Mouse (Mus musculus): ENCODE data around the gene Gstm1. TPM values are rescaled to one million over a fixed set of nuclear protein-coding genes. Genes with fewer than 3 reads are reported as not detected.
"Not testable (repeated sequence)": the region's sequence is repeated elsewhere in the genome, so short reads cannot be mapped to it uniquely, and the experiment has no call there.

Gstm1 gene
- polyA plus RNA-seq, 1 experiment from 2014 or later: 42.5 TPM

DNA sequence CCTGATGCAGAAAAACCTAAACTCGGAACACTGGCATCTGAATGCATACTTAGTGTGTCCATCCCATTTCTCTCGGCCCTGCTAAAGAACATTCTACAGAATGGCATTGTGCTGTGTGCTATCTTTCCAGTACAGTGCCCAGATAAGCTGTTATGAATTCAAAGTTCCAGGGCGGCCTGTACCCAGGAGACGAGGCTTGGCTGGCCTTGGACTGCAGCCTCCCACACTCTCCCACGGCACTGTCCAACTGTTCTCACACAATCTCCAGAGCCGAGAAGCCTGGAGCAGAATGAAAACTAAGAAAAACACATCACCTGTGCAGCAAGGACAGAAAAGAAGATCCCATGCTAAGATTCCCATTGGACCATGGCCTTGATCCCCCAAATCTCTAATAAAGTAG lies 35.0 kb downstream of the Gstm1 start:
- Histone ChIP-seq H3K4me3 (ENCODE audit: low read depth, low read length) (no peak overlapping the region), H3K27me3 (ENCODE audit: insufficient read depth, low read length) (no peaks in the 10 kb centered on the region), H3K4me1 (ENCODE audit: insufficient read depth) (0 out of 2 replicates have a peak, but pooled peaks cover 3% of the 10 kb centered on the region), H3K9me3 (ENCODE audit: low read depth, low read length) (no peaks in the 10 kb centered on the region), H3K27ac (ENCODE audit: low read depth) (no peak overlapping the region), H3K4me2 (no peak overlapping the region), H3K36me3 (ENCODE audit: insufficient read depth) (no peaks in the 10 kb centered on the region), H3K9ac (no peak overlapping the region)
- no peak for TF ChIP-seq CTCF (IDR thresholded peaks at IDR 0.05; ENCODE audit: low read depth)
- ATAC-seq (ENCODE audit: insufficient read depth): no peak
- WGBS: 80% methylated on average over 6 of the region's 6 CpGs
- DNase-seq: no peak

DNA sequence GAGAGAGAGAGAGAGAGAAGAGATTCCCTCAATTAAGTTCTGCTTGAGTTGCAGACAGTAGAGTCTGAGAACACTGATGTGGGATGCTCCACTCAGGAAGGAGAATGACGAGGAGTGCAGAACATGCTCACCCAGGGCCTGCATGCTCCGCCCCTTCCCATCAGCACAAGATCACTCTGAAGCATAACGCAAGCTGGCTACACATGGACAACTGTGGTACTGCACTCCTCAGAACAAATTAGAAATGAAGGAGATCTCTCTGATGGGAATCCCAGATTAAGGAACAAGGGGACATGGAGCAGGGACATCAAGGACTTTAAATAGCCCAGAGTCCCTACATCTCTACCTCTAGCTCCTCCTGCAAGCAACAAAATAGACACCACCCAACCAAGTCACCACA lies 36.5 kb downstream of the Gstm1 start:
- H3K9ac ChIP-seq: no peak overlapping the region
- TF ChIP-seq CTCF (IDR thresholded peaks at IDR 0.05; ENCODE audit: low read depth): peak; percentile 17; the same call in 1 of the 2 replicates
- no peaks in the 10 kb centered on the region for H3K27me3 ChIP-seq (ENCODE audit: insufficient read depth, low read length)
- H3K4me1 ChIP-seq (ENCODE audit: insufficient read depth): no peaks in the 10 kb centered on the region
- H3K36me3 ChIP-seq (ENCODE audit: insufficient read depth): no peaks in the 10 kb centered on the region
- no peak overlapping the region for H3K27ac ChIP-seq (ENCODE audit: low read depth)
- no peaks in the 10 kb centered on the region for H3K9me3 ChIP-seq (ENCODE audit: low read depth, low read length)
- DNase-seq: no peak
- no peak overlapping the region for H3K4me2 ChIP-seq
- H3K4me3 ChIP-seq (ENCODE audit: low read depth, low read length): no peak overlapping the region
- ATAC-seq (ENCODE audit: insufficient read depth): no peak
- WGBS: 66% methylated on average over 3 of the region's 3 CpGs

GRCm38 (mm10) chr3:107977691-107978090 lies 40.1 kb downstream of the Gstm1 start:
- ATAC-seq (ENCODE audit: insufficient read depth): no peak
- Histone ChIP-seq H3K27me3 (ENCODE audit: insufficient read depth, low read length) (no peaks in the 10 kb centered on the region), H3K4me1 (ENCODE audit: insufficient read depth) (no peaks in the 10 kb centered on the region), H3K9ac (no peak overlapping the region), H3K9me3 (ENCODE audit: low read depth, low read length) (no peaks in the 10 kb centered on the region), H3K4me2 (no peak overlapping the region), H3K4me3 (ENCODE audit: low read depth, low read length) (no peak overlapping the region), H3K27ac (ENCODE audit: low read depth) (no peak overlapping the region), H3K36me3 (ENCODE audit: insufficient read depth) (no peaks in the 10 kb centered on the region)
- WGBS: 57% methylated on average over 3 of the region's 3 CpGs
- TF ChIP-seq CTCF (IDR thresholded peaks at IDR 0.05; ENCODE audit: low read depth): no peak
- no peak for DNase-seq

- ATAC-seq (ENCODE audit: insufficient read depth) (no peak), DNase-seq (no peak)
- Histone ChIP-seq H3K27ac (ENCODE audit: low read depth) (no peak overlapping the region), H3K9me3 (ENCODE audit: low read depth, low read length) (no peaks in the 10 kb centered on the region), H3K36me3 (ENCODE audit: insufficient read depth) (no peaks in the 10 kb centered on the region), H3K4me1 (ENCODE audit: insufficient read depth) (no peaks in the 10 kb centered on the region), H3K4me2 (no peak overlapping the region), H3K27me3 (ENCODE audit: insufficient read depth, low read length) (no peaks in the 10 kb centered on the region), H3K4me3 (ENCODE audit: low read depth, low read length) (no peak overlapping the region), H3K9ac (no peak overlapping the region)
- TF ChIP-seq CTCF (IDR thresholded peaks at IDR 0.05; ENCODE audit: low read depth): no peak
- WGBS: 91% methylated on average over 1 of the region's 1 CpGs
These were observed 43.5 kb downstream of the Gstm1 start for GRCm38 (mm10) chr3:107974237-107974636.

DNA sequence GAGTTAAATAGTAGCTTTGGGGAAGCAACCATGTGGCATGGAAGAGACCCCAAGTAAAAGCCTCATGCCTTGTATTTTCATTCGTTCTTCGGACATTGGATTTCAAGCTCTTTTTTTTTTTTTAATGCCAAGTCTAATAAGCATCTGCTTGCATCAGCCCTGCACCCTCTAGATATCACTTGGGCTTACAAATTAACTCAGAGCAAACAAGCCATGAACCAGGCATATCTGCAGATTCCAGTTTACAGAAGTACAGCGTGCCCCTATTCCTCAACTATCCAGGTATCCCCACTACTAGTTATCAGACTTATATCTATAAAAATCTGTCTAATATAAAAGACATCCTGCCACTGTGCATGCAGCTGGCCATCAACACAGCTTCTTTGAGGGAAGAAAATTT lies 45.7 kb downstream of the Gstm1 start:
- DNase-seq: no peak
- no peak for ATAC-seq (ENCODE audit: insufficient read depth)
- no peak overlapping the region for H3K9ac ChIP-seq
- H3K9me3 ChIP-seq (ENCODE audit: low read depth, low read length): no peaks in the 10 kb centered on the region
- no peaks in the 10 kb centered on the region for H3K27me3 ChIP-seq (ENCODE audit: insufficient read depth, low read length)
- no peaks in the 10 kb centered on the region for H3K4me1 ChIP-seq (ENCODE audit: insufficient read depth)
- H3K4me3 ChIP-seq (ENCODE audit: low read depth, low read length): no peak overlapping the region
- H3K4me2 ChIP-seq: no peak overlapping the region
- WGBS: 74% methylated on average over 3 of the region's 3 CpGs
- no peak for TF ChIP-seq CTCF (IDR thresholded peaks at IDR 0.05; ENCODE audit: low read depth)
- H3K36me3 ChIP-seq (ENCODE audit: insufficient read depth): no peaks in the 10 kb centered on the region
- H3K27ac ChIP-seq (ENCODE audit: low read depth): no peak overlapping the region

DNA sequence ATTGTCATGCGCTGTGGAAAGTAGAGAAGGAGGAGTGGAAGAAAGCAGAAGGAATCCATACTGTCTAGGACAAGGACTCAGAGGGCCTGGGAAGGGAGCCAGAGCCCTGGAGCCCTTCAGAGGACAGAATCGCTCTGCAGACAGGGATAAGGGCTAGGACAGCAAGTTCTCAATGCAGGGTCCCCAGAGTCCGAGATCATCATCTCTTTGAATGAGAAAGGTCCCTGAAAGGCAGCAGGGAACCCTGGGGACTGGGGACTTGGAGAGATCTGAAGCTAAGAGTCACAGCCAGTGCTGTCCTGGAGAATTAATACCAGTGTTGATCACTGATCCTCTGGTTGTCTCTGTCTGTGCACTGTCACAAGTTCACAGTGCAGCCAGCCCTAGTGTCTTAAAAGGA lies 46.7 kb downstream of the Gstm1 start:
- DNase-seq; H3K9ac ChIP-seq; H3K36me3 ChIP-seq (ENCODE audit: insufficient read depth); H3K9me3 ChIP-seq (ENCODE audit: low read depth, low read length); H3K4me3 ChIP-seq (ENCODE audit: low read depth, low read length); H3K27me3 ChIP-seq (ENCODE audit: insufficient read depth, low read length); ATAC-seq (ENCODE audit: insufficient read depth); H3K27ac ChIP-seq (ENCODE audit: low read depth); H3K4me2 ChIP-seq; H3K4me1 ChIP-seq (ENCODE audit: insufficient read depth): not testable (repeated sequence)
- 49% methylated on average over 3 of the region's 3 CpGs for WGBS

- H3K4me2 ChIP-seq: no peak within 1 kb of the TSS
- no peak for TF ChIP-seq CTCF (IDR thresholded peaks at IDR 0.05; ENCODE audit: low read depth)
- ATAC-seq (ENCODE audit: insufficient read depth) (no peak; the same call in 1 of the 2 replicates), DNase-seq (no peak)
- 34% methylated on average over 13 of the region's 13 CpGs for WGBS
- H3K9ac ChIP-seq: no peak within 1 kb of the TSS
- H3K4me3 ChIP-seq (ENCODE audit: low read depth, low read length): no peak within 1 kb of the TSS
- no peaks in the 10 kb centered on the region for H3K36me3 ChIP-seq (ENCODE audit: insufficient read depth)
- H3K27ac ChIP-seq (ENCODE audit: low read depth): no peak within 1 kb of the TSS
- no peaks in the 10 kb centered on the region for H3K27me3 ChIP-seq (ENCODE audit: insufficient read depth, low read length)
- H3K9me3 ChIP-seq (ENCODE audit: low read depth, low read length): no peaks in the 10 kb centered on the region
- H3K4me1 ChIP-seq (ENCODE audit: insufficient read depth): no peaks in the 10 kb centered on the region
These were observed 48.9 kb downstream of the Gstm1 start, which contains the start of gene Gstm3 for GRCm38 (mm10) chr3:107968724-107969395. TSS of gene Gstm3 (minus strand) at chr3:107969283.
